Mouse (Mus musculus) testis, postnatal 10 days (tissue): ENCODE data around the gene Bri3bp.

ENCODE experiments used
- DNase-seq: peaks from one replicate; pipeline ENCODE4 v3.0.0; 2021; ENCODE audit warnings: low spot score

The Bri3bp gene

GRCm38 (mm10) chr5:125456100-125456499 is 14.7 kb downstream of the Bri3bp start:
- no peak for DNase-seq

- no peak for DNase-seq
These were observed 16.2 kb downstream of the Bri3bp start for GRCm38 (mm10) chr5:125457538-125457937.

- DNase-seq = no peak
These were observed 19.2 kb downstream of the Bri3bp start for GRCm38 (mm10) chr5:125460574-125460973.

- DNase-seq = peak; percentile 64
These were observed 20.6 kb downstream of the Bri3bp start for GRCm38 (mm10) chr5:125461868-125462445.

DNA sequence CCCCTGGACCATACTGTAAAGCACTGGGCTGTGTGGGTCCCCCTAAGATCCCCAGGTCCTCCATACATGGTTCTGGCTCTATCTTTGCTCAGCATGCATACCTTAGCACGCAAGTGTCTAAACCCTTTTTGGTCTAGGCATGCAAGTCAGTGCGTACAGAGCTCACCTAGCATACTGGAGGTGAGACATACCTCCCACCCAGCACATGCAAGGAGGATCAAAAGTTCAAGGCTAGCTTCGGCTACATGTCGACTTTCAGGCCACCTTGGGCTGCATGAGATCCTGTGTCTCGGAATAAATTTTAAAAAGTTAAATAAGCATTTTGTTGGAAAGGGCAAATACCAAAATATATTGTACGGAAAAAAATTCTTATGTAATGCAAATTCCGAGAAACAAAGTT is 23.8 kb downstream of the Bri3bp start:
- no peak for DNase-seq

- DNase-seq = peak; percentile 94
These were observed 24.3 kb downstream of the Bri3bp start for GRCm38 (mm10) chr5:125465701-125466106.

- no peak for DNase-seq
These were observed 25.1 kb downstream of the Bri3bp start for GRCm38 (mm10) chr5:125466483-125466882.

DNA sequence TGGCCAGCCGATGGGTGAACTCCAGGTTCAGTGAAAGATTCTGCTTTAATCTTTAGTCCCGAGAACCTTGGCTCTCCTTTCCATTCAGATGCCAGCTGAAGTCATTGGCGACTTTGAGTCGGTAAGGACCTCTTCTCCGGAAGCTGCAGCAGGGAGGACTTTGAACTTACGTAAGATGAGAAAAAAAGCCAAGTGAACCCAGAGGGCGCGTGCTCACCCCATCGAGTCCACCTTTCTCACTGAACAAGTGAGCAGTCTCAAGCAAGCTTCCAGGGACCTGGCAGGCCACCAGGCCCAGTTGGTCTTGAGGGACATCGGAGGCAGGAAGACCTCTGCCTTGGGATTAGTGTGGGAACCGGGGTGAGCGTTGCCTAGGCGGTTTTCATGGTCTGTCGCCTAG is 25.9 kb downstream of the Bri3bp start:
- no peak for DNase-seq

GRCm38 (mm10) chr5:125470713-125471112 is 29.3 kb downstream of the Bri3bp start:
- no peak for DNase-seq

DNA sequence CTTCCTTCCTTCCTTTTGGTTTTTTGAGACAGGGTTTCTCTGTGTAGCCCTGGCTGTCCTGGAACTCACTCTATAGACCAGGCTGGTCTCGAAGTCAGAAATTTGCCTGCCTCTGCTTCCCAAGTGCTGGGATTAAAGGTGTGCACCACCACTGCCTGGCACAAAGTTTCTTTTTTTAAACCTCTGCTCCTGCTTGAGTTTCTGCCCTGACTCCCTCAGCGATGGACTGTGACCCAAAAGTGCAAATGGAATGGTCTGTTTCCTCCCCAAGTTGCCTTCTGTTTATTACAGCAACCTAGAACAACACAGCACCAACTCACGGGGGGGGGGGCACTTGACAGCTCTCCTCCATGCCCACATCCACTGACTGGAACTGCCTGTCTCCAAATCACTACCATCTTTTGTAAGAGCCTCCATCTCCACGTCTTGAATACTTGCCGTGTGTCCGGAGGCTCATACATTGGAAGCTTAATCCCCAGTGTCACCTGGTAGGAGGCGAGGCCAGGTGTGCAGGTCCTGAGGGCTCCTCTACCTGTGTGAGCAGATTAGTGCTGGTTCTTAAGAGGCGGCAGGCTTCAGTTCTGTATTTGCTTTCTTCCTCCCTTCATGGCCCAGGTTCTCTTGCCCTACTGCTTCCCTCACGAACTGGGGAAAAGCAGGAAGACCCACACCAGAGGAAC is 31.6 kb downstream of the Bri3bp start:
- DNase-seq = no peak

GRCm38 (mm10) chr5:125475030-125475429 is 33.7 kb downstream of the Bri3bp start:
- no peak for DNase-seq

DNA sequence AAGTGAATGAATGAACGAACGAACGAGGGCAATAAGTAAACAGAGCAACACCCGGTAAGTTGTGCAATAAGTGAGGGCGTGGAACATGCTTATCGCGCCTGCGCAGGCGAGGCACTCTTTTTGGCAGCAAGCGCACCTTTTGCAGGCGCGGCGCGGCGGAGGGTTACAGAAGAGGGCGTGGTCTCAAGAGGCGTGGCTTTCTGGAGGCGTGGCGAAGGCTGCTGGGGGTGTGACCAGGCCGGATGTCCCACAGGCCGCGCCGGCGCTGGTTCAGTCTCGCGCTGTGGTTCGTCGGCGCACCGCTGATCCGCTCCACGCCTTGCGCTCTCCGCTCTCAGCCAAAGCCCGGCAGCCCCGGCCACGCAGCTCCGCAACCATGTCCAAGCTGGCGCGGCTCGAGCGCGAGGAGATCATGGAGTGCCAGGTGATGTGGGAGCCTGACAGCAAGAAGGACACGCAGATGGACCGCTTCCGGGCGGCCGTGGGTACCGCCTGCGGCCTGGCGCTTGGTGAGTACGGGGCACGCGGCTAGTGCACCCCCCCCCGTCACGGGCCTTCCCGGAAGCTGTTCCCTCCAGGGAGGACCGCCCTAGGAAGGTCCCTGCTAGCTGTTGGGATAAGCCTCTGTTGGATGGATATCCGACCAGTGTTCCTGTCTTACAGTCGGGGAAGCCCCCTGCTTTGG is 34.4 kb downstream of the Bri3bp start, which contains the start of gene Aacs:
Aacs (plus strand) TSS at position 214 of the 685 bp plus-strand sequence.
- DNase-seq = peak; percentile 99

DNA sequence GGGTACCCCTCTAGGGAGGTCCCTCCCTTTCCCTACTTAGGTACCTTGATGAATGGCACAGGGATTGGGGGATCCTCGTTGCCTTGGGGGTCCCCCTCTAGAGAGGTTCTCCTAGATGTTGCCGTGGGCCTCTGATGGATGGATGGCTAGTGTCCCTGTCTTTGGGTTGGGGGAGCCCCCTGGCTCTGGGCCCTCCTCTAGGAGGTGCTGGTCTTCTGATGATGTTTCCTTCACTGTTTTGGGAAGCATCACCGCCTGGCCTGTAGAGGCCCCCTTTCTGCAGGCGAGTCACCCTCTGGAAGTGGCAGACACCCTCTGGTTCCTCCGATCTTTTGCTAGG is 34.9 kb downstream of the Bri3bp start:
- DNase-seq = no peak

DNA sequence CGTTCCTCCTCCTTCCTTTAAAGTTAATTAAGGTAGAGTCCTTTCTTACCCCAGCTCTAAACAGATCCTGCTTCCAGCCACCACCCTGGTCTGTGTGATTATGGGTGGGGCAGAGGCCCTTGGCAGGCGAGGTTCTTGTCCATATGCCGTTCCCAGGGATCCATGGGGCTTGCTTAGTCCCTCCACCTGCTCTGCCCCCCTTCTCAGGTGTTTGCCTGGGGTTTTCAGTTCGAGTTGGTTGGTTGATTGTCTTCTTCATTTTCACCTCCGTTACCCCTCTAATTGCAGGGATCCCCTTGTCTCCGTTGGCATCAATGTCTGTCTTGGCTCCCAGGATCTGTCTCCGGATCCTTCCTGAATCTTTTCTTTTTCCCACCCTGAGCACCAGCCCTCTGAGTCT is 35.4 kb downstream of the Bri3bp start:
- no peak for DNase-seq

- DNase-seq = no peak
These were observed 36.2 kb downstream of the Bri3bp start for GRCm38 (mm10) chr5:125477533-125477932.

DNA sequence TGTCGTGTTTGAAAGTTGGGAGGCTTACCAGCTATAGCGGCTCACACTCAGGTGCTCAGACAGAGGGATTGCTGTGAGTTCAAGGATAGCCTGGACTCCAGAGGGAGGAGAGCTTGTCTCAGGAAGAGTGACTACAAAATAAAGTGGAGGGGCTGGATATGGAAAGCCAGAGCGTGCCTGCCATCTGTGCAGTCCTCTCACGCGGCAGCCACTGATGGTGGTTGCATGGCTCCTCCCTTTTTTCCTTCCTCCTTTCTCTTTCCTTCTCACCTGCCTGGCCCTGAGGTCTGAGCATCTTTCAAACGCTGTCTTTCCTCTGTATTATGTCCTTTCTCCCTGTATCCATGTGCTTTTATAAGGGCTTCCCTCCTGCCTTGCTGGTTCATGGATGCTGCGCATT is 36.7 kb downstream of the Bri3bp start:
- DNase-seq = no peak

GRCm38 (mm10) chr5:125479376-125479775 is 38.0 kb downstream of the Bri3bp start:
- DNase-seq = no peak

DNA sequence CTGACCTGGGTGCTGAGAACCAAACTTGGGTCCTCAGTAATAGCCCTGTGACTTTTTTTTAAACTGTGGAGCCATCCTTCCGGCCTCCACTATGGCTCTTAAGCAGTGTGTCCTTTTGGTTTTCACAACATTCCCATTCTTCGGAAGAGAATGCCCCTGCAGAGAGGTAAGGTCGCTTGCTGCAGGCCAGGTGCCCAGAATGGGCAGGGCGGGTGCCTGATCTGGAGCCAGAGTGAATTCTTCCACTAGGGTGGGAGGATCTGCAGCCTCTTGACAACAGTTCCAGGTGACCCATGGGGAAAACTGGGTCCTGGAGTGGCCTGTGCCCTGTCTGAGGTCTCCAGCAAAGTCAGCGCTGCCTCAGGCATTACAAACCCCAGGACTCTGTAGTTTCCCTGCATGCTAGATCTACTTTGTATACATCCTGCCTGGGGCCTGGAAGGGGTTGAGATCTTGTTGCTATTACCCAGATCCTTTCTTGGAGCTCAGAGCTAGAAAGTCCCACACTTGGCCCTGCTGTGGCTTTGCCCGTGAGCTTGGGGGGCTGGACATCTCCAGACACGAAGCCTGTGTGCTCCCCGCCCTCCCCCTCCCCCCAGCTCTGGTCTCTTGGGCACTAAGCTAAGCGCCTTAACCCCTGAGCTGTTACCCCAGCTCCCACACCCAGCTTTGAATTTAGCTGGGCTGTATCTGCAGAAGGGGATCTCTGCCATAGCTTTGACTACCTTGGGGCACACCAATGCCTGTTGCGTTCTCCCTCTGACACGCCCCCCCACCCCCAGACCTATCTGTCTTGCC is 39.3 kb downstream of the Bri3bp start:
- DNase-seq = no peak

- no peak for DNase-seq
These were observed 41.1 kb downstream of the Bri3bp start for GRCm38 (mm10) chr5:125482474-125482873.

GRCm38 (mm10) chr5:125483712-125484611 is 42.6 kb downstream of the Bri3bp start:
- no peak for DNase-seq

DNA sequence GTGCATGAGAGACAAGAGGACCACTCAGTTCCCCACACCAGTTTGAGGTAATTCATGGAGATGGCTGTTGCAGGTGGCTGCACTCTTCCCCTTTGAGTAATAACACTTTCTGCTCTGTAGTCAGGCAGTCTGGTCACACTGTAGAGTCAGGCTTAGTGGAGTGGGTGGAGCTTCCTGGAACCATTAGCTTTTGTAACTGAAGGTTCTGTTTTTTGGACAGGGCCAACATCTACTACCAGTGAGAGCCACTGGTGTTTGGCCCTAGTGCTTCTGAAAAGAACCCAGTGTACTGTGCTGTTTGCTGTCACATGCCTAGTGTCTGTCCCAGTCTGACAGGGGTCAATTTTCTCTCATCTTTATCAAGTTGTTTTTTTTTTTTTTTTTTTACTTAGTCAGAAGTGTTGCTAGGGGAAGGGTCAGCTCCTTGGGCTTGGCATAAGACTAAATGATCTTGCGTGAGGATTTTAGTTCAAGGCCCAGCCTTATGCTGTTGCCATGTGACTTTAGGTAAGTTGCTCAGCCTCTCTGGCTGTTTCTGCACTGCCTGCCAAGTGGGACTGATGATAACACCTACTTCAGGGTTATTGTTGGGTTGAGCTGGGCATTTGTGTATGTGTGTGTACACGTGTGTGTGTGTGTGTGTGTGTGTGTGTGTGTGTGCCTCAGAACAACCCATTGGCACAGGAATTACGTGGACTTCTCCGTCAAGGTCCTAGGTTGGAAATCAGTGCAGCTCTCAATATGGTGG is 43.8 kb downstream of the Bri3bp start:
- DNase-seq = no peak
